Mouse (Mus musculus) layer of hippocampus, postnatal 10 days (tissue): ENCODE results near the gene Msi2. TPM values are rescaled to one million over a fixed set of nuclear protein-coding genes. Genes with fewer than 3 reads are reported as not detected.

ENCODE experiments used
- DNase-seq, 2 experiments: peaks; one replicate each; pipeline ENCODE4 v3.0.0; 2021; ENCODE audit warnings: low spot score in 2 of 2
- total RNA-seq, 2 experiments: library from RNA; stranded (reverse); gene quantifications; 2 replicates each; pipeline ENCODE4 v1.2.3; 2021

Gene Msi2
- total RNA-seq, 2 experiments from 2014 or later, result 97.4 to 97.6 TPM

DNA sequence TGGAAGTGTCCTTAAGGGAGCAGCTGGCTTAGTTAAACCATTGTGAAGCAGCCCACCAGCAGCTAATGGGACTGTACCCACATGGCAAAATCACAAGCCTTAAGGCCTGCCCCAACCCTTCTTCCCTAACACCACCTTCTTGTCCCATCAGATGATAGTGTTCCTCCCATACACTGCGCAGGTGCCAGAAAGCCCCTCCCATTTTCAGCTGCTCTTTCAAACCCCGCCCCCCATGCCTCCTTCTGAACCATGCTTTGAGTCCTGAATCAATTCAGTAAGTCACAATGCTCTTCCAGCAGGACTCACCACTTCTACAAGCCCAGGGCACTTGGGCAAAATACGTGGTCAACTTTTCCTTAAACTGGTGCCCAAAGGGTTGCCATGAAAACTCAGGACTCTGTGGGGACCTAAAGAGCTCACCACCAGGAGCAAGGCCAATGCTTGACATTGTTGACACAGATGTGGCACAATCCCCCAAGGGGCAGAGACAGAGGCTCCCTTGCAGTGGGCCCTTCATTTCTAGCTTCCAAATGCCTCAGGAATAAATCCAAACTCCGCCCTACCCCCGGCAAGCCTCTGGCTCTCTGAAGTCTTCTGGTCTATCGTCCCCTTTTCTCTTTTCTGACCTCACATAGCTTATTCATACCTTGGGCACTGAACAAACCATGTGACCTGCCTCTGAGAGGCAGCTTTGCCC is 169.3 kb downstream of the Msi2 start:
- DNase-seq, result no peak

DNA sequence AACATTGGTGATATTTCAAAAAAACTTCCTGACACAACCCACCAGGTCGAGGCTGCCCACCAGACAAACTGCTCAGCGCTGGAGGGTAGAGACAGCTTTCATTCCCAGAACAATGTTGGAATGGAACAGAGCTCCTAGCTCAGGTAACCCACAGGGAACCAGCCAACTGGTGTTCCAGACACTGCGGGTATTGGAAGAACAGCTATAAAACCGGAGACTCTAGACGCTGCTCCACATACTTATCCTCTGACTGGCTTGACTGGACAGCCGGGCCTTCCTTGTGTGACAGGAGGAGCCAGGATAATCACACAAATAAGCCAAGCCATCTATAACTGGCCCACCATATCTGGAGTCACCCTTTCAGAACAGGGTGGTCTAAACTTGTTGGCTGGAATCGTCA is 169.9 kb downstream of the Msi2 start:
- DNase-seq, result no peak

DNA sequence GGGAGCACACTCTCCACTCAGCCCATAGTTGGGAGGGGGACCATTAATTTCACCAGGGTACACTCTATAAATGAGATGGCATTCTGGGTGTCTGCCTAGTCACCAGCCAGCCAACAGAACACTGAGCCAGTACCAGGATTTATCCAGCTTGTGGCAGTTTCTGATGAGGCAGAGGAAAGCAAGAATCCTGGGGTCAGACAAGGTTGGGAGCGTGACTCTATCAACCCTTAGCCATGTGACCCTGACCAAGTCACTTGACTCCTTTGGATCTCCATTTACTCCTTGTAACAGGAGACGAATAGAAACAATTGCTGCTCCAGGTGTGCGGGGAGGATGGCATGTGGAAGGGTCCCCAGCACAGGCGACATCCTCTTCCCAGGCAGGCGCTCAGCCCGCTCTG is 174.5 kb downstream of the Msi2 start:
- no peak for DNase-seq

DNA sequence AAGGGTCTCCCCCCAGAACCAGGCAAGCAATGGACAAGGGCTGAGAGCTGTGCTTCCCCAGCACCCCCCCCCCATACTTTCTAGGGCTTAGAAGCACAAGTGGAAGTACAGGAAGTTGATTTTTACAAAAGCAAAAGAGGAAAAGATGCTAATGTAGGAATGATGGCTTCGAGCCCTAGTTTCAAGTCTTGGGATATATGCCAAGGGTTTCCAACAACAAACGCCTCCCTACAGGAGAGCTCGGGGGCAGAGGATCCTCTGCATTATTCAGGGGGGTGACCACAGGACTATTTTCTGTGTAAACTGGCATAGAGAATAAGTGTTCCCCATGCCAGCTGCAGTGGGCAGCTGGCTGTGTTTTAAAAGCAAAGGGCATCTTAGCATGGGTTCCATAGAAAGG is 175.5 kb downstream of the Msi2 start:
- DNase-seq, result no peak

DNA sequence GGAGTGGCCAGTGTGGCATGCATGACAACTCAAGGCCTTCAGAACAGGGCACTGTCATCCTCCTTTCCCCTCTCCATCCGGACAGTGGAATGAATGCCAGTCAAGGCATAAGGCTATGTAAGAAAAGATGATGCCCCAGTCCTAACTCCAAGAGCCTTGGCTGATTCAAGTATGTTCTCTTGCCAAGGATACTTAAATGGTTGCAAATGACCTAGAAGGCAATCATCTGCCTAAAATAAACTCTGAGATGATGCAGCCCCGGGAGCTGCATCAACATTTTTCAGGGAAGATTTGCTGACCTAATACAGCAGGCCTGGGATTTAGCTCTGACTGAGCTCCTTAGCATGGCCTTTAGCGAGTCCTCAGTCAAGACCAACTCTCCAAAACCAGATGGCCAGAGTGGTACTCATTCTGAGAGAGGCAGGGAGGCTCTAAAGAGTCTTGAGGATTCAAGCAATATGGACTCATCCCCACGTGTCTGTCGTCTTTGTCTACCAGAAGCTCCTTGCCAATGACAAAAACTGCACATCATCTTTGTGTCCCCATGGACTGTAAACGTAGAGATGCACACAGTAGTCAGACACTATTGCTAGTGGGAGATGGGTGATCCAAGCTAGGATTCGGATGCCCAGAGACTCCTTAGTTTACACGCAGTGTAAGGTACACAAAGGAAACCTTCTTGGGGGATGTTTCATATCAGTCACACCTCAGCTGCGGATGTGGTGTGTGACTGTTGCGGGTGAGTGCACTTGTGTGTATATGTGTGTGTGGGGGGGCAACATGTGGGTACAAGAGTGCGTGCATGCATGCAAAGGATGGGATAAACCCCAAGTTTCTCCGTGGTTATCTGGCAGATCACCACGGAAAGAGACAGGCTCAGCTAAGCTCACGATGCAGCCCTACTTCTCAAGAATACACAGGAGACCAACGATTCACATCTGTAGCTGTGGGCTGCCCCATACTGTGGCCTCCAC is 176.4 kb downstream of the Msi2 start:
- no peak for DNase-seq

DNA sequence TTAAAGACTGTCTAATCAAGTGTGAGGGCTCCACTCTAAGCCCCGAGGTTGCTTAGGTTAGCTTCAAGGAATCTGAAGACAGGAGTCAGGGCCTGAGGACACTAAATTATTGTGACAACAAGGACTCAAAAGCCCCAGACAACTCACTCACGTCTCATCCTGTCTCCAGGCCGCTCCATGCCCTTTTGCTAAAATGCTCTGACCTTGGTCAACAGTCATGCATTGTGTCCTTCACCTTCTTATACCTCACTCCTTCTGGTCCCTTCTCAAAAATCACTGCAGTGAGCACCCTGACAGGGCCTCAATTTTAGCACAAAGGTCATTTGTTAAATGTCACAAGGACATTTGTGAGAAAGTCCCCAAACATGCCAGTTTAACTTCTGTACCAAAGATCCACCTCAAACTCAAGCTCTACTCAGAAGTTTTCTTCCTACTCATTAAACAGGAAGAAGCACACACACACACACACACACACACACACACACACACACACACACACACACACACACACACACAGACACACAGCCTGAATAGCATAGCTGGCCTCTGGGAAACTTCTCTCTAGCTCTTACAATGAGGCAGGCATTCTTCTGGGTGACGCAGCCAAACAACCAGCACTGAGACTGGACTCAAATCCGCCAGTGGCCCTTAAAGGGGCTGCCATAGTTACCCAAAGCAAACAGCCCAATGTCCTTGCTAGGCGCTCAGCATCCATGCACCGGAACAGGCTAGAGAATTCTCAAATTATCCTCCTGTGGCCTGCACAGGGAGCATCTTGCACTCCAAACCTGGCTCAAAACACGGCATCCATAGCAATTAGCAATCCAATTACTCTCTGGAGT is 178.5 kb downstream of the Msi2 start:
- DNase-seq, result no peak

DNA sequence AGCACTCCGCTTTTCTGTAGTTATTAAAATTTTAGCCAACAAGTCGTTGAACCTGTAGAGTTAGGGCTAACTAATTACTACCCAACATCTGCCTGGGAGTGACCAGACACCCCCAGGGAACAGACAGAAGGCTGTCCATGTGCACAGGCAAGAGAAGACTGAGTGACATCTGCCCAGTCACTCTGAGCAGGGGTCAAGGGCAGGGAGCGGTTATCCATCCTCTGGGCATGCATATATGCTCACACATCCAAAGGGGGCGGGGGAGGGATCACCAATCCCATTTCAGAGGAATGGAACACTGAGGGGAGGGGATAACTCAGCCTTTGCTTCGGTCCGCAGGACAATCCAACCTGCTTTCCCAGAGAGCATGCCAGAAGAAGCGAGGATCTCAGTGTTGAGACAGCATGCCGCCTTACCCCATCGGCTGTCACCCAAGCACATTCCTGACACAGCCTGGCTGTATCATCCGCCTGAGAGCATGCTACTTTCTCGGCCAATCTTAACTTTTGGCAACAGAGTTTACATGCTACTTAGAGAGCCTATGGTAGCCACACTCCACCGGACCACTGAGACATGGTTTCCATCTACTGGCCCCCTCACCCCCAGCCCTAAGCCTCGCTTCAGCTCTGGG is 179.5 kb downstream of the Msi2 start:
- no peak for DNase-seq

DNA sequence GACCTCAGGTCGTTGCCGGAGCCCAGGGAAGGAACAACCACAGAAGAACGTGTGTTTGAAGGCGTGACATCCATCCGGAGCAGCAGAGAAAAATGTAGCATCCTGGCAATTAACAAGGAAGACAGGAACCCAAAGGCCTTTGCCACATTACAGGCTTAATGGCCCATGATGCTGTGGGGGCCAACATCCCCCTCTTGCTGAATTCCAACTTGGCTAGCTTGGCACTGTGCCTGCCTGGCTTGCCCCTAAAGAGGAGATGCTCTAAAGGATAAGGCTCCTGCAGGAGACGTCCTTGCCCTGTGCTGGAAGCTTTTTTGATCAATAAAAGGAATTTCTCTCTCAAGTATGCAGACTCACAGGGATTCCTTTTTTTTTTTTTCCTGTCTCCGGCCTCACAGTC is 181.0 kb downstream of the Msi2 start:
- no peak for DNase-seq

DNA sequence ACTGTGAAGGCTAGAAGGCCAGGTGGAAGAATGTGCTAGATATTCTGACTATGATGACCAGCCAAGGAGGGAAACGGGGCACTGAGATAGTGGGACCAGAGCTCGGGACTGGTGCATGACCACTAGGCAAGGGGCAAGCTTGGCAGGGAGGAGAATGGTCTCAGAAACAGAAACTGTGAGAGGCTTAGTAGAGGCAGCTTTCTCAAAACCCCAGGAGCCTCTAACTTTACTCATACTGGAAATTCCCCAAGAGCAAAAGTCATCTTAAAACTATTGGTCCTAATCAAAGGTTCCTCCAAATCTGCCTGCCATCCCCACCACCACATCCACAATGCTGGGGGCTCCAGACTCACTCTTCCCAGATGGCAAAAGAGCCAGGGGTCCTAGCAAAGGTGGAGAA is 181.5 kb downstream of the Msi2 start:
- no peak for DNase-seq

DNA sequence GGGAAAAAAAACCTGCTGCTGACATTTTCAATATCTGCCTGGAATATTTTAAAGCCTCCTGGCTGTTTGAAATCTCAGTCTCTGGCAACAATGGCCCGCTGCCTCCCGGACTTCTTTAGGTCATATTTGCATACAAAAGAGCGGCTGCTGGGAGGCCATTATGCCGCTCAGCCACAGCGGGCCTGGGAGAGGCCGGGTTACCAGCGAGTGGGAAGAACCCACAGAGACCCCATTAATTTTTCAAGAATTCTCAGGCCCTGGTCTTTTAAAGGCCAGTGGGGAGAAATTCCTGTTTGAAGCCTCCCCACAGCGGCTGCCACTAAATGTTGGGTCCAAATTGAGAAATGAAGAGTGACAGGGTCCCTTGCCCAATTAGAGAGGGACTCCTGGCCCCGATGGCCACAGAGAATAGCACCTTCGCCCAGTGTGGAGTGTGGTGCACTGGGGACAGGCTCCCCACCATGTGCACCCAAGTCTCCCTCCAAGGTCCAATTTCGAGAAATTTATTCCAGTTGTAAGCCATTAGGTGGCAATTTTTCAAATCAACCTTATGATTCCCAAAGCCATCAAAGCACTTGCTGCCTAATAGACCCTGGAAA is 183.9 kb downstream of the Msi2 start:
- no peak for DNase-seq

DNA sequence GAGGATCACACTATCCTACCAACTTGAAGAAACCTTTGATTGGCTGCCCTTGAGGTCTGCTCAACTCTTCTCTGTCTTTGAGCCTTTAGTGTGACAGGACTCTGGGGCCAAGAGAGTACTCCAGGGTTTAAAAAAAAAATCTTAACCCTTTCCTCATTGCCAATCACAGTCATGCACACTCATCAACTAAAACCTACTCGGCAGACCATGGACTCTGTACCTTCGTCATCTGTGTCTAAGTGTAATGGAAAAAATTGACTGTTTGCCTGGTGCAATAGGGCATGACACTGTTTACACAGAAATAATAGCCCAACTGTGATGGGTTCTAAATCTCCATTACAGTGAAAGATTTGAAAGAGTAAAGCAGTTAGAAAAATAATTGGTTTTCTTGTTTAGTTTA is 186.3 kb downstream of the Msi2 start:
- DNase-seq, result no peak

DNA sequence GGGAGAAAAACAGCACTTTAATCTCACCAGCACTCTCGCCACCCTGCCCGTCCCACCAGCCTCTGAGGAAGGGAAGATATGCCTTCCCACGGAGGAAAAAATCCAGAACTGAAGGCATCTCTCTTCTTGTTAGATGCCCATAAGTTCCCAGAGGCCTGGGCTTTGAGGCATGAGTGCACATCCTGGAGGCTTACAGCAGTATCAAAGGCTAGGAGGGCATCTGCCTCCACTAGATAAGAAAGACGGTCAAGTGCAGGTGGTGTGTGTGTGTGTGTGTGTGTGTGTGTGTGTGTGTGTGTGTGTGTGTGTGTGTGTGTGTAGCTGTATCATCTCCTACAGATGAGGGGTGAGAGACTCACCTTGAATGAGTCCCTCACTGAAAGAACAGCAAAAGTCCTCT is 188.3 kb downstream of the Msi2 start:
- no peak for DNase-seq

DNA sequence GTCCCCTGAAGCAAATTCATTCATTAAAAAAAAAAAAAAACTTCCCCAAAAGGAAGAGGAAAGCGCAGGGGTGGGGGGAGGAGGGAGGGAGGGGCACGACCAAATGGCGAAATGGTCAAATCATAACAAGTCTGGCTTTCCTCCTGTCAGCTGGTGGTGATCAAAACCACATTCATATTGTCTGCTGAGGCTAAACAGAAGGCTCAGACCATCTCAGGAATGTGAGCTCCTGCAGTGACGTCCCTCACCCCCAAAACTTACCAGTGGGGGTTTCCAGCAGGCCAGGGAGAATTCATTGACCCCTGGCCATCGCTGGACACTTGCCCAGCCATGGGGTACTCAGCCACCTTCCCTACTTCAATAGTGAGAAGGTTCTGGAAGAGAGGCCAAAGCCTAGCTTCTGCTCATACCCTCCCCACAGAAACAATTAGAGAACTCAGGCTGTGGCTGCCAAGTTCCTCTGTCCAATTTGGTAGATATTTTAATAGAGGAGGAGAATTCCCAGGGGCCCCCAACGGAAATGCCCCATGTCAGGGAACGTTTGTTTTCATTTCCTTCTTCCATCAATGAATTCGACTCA is 189.7 kb downstream of the Msi2 start:
- no peak for DNase-seq

DNA sequence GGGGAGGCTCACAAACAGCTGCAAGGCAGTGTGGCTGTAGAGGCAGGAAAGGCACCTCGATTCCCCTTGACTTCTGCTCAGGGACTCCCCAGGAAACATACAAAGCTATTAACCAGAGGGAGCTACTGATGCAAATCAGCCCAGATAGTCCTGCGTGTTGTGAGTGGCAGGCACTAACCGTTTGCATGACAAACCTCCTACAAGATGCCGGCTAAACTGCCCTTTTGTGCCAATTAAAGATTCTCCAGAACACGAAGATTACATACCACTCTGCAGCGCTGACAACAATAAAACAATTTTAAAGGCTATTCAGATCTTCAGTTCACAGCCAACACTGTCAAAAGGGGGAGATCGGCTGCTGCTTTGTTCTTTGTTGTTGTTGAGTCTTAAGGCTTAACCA is 191.6 kb downstream of the Msi2 start:
- DNase-seq, result no peak

DNA sequence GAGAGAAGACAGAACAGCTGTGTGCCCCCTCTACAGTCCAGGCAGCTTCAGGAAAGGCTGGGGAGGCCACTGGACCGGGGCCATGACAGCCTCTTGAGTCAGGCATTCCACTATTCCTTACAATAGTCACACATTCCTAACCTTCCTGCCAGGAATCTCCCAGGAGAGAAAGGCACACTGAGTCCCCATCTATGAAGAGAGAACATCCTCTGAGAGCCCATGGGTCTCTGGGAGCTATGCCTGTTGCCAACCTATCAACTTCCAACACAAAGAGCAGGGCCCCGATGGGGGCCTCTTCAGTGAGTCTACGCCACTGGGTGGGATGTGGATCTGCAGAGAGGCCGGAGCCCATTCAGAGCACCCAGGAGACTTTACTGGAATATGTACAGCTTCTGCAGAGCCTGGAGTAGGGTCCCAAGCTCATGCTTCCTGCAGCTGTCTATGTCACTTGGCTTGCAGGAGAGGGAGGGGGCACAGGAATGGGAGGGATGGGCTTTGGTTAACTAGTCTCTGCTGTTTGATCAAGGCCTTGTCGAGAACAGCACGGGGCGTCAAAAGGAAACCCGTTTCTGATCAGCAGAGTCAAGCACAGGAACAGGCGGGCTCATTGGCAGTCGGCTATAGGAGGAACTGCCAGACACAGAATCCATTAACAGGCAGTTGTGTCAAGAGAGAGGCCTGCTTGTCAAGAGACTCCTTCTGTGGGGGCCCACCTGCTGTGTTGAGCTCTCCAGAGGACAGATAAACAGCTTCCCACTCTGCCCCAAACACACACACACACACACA is 193.3 kb downstream of the Msi2 start:
- peak; percentile 48 to 57 for DNase-seq

DNA sequence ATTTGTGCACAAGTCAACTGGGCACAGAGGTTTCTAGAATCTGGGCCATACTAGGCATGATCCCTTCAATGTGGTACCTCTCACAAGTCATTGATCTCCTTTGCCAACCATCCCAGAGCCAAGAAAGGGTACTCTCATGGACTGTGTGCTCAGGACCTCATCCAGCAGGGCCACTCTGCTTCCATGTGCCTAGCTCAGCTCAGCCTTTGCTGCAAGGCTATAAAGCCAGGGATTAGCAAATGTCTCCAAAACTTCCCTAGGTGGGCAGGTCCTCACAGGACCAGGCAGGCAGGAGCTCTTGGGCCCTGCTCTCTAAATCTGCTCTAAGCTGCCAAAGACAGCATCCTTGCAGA is 193.9 kb downstream of the Msi2 start:
- DNase-seq, result no peak

DNA sequence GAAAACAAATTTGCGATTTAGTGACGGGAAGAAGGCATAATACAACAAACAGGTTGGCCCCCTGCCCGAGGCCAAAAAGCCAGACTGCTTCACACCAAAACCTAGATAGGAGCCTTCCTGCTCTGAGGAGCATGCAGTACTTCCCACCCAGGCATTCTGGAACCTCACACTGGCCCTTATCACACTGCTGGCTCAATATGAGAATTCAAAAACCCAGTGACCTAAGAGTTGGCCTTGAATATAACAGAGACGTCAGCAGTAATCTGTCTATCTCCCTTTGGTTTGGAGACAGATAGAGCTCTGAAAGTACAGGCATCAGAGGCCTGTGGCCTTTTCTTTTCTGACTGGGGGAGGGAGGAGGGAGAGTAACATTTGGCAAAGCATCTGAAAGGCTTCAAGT is 194.4 kb downstream of the Msi2 start:
- DNase-seq, result no peak

DNA sequence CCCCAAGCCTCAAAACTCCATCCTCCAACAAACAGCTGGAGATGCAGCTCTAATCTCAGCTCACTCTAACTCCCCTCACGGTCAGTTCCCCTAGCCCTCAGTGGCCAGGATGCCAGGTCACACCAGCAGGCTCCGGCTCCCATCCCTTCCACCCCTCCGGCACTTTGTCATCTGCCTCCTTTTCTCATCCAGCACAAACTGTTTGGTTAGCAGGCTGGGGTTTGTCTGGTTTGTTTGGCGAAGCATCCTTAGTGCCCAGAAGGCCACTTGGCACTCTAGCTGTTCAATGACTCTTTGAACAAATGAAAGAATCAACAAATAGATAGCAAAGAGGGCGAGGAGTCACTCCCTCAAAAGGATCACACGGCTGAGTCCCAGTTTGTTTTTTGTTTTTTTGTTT is 194.8 kb downstream of the Msi2 start:
- no peak for DNase-seq

DNA sequence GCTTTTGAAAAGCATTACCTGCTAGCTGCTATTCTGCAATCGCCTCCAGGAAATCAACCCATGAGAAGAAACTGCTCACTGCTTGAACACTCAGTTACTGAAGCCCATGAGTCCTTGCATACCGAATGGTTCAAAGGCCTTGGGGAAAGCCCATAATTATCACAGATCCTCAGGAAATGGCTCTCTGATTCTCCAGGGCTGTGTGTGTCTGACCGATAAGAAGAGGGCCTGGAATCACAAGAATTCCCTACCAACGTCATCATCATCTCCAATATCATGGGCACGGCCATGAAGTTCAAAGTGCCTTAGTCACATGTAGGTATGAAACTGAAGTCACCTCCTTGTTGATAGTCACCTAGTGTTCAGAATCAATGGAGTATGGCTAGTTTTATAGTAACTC is 196.2 kb downstream of the Msi2 start:
- DNase-seq, result no peak
